Mouse (Mus musculus): Measurements from ENCODE around the gene Lrrc47.

DNA sequence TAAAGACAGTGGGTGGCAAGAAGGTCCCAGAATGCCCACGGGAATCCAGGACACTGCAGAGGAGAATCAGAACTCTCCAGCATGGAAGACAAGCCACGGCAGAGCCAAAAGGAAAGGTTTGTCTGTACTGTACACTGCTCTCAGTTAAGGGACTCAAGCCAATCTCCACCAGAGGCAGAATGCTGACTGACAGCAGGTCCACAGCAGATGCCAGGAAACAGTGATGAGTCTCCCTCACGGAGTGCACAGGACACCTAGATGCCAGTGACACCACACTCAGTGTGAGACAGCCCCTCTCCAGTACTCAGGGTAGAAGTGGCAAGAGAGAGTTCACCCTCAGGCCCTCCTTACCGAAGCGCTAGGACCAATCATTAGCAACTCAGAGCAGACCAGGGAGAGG is 44.9 kb upstream of the Lrrc47 start:
- TF ChIP-seq CTCF (IDR thresholded peaks at IDR 0.05; ENCODE audit: borderline replicate concordance, extremely low read depth, insufficient read depth, insufficient read length) = no peak
- TF ChIP-seq POLR2A (IDR thresholded peaks at IDR 0.05; ENCODE audit: borderline replicate concordance, extremely low read depth, insufficient read depth, insufficient read length, poor library complexity, severe bottlenecking) = no peak

Data from brain, embryonic 14.5 days (tissue).